ENCODE assay signal across 12 mouse cellular contexts in genomic region chr7:126288571-126289091, GRCm38 (mm10). TPM values are rescaled to one million over a fixed set of nuclear protein-coding genes. Genes with fewer than 3 reads are reported as not detected.
DNase-seq lines count a peak whose midpoint lies in the region; ATAC-seq and TF ChIP-seq lines count a peak whose summit lies in the region.
"Had no signal": no experiment of that assay in that cellular context is flagged by ENCODE, and none has a peak within 500 bp of the region (broad histone marks: within the 10 kb centered on the region; RNA-seq: fewer than 3 reads in every experiment).

No protein-coding gene starts in this region.

- H3K9me3 ChIP-seq in CH12.LX (replicated peaks; ENCODE audit: low read length): no peaks in the 10 kb centered on the region
- no peaks in the 10 kb centered on the region for H3K9me3 ChIP-seq in forebrain, embryonic 15.5 days
- H3K9me3 ChIP-seq in midbrain, embryonic 16.5 days (replicated peaks; ENCODE audit: control insufficient read depth, low read length, poor library complexity, severe bottlenecking): no peaks in the 10 kb centered on the region
- H3K9me3 ChIP-seq: limb, embryonic 15.5 days had no signal

- in situ Hi-C loops in CH12.LX (cut with MboI; ENCODE audit: low pct_ligation_motif_present, low pct_unique_long_range_greater_than_20kb, low sequenced_read_pairs): no loop called here

- H3K27ac ChIP-seq in CH12.LX (ENCODE audit: insufficient read depth, low read depth): no peak overlapping the region
- H3K27ac ChIP-seq in forebrain, embryonic 15.5 days (replicated peaks): peak overlapping the region; percentile 74
- H3K27ac ChIP-seq in midbrain, embryonic 16.5 days (ENCODE audit: low read length): no peak overlapping the region; the same call in 1 of the 2 replicates
- H3K27ac ChIP-seq: limb, embryonic 15.5 days had no signal

- H3K36me3 ChIP-seq in CH12.LX (replicated peaks in 1 of 2; ENCODE audit: control insufficient read depth in 1 of 2, insufficient read depth in 1 of 2, low read length in 1 of 2): peaks cover 5 to 17% of the 10 kb centered on the region in 2 experiments
- peaks cover 42% of the 10 kb centered on the region for H3K36me3 ChIP-seq in forebrain, embryonic 15.5 days
- H3K36me3 ChIP-seq in midbrain, embryonic 16.5 days (ENCODE audit: control insufficient read depth, insufficient read depth, low read length): peaks cover 38% of the 10 kb centered on the region

- no peak overlapping the region for H3K4me3 ChIP-seq in CH12.LX (replicated peaks in 1 of 3; ENCODE audit: low read depth in 2 of 3, low read length in 2 of 3, poor library complexity in 1 of 3)
- no peak overlapping the region for H3K4me3 ChIP-seq in forebrain, embryonic 15.5 days
- no peak overlapping the region for H3K4me3 ChIP-seq in midbrain, embryonic 16.5 days (ENCODE audit: low read depth, low read length)
- H3K4me3 ChIP-seq: limb, embryonic 15.5 days; myocyte had no signal

- WGBS in forebrain, embryonic 15.5 days: 57% methylated on average over 13 of the region's 13 CpGs
- 63% methylated on average over 13 of the region's 13 CpGs for WGBS in midbrain, embryonic 16.5 days

- H3K27me3 ChIP-seq in CH12.LX (replicated peaks): no peaks in the 10 kb centered on the region
- H3K27me3 ChIP-seq in forebrain, embryonic 15.5 days: no peaks in the 10 kb centered on the region
- H3K27me3 ChIP-seq in midbrain, embryonic 16.5 days (ENCODE audit: control insufficient read depth, insufficient read depth, low read depth, low read length): no peaks in the 10 kb centered on the region
- H3K27me3 ChIP-seq: limb, embryonic 15.5 days had no signal

- no peak for TF ChIP-seq RAD21 in CH12.LX (IDR thresholded peaks at IDR 0.05; ENCODE audit: low read depth, low read length)

- TF ChIP-seq CTCF in CH12.LX (conservative IDR thresholded peaks at IDR 0.05 in 1 of 2, IDR thresholded peaks at IDR 0.05 in 1 of 2; ENCODE audit: low read depth in 2 of 2, low read length in 2 of 2): no peak

- TF ChIP-seq EP300 in CH12.LX (IDR thresholded peaks at IDR 0.05; ENCODE audit: low read length): peak; percentile 64

- peaks cover 29 to 55% of the 10 kb centered on the region in 2 experiments for H3K4me1 ChIP-seq in CH12.LX (ENCODE audit: control insufficient read depth in 1 of 2, insufficient read depth in 2 of 2)
- peaks cover 64% of the 10 kb centered on the region for H3K4me1 ChIP-seq in forebrain, embryonic 15.5 days
- H3K4me1 ChIP-seq in midbrain, embryonic 16.5 days (ENCODE audit: control insufficient read depth, insufficient read depth, low read length): peaks cover 46% of the 10 kb centered on the region

- TF ChIP-seq POLR2A in CH12.LX (IDR thresholded peaks at IDR 0.05; ENCODE audit: low read depth, low read length): no peak

- H3K4me2 ChIP-seq in CH12.LX (ENCODE audit: insufficient read depth, low read depth, poor library complexity, severe bottlenecking): no peak overlapping the region
- H3K4me2 ChIP-seq in forebrain, embryonic 15.5 days (replicated peaks): peak overlapping the region; percentile 12
- 0 out of 2 replicates have a peak overlapping the region, but pooled peaks have one; percentile 1 for H3K4me2 ChIP-seq in midbrain, embryonic 16.5 days (ENCODE audit: low read length)
- H3K4me2 ChIP-seq: limb, embryonic 15.5 days had no signal

- dilution Hi-C loops in CH12.LX (cut with MboI; ENCODE audit: extremely low pct_ligation_motif_present, extremely low pct_unique_long_range_greater_than_20kb, low sequenced_read_pairs): no loop called here

- peak; percentile 13 for DNase-seq in layer of hippocampus, adult 11-12 months (ENCODE audit: low spot score)
- DNase-seq in layer of hippocampus, postnatal 14 days (ENCODE audit: low spot score in 2 of 2): no peak
- no peak for DNase-seq in CH12.LX (ENCODE audit: extremely low read depth)
- DNase-seq in kidney, adult 11 months: no peak
- DNase-seq: gastrocnemius, postnatal 10 days; right cerebral cortex, postnatal 14 days; thymus, adult 18-20 months had no signal

- peak; percentile 36 for ATAC-seq in forebrain, embryonic 15.5 days (replicated peaks)
- no peak for ATAC-seq in midbrain, embryonic 16.5 days
- ATAC-seq in megakaryocyte-erythroid progenitor cell, adult 5-6 weeks (replicated peaks; ENCODE audit: low FRiP score, low TSS enrichment, poor library complexity, severe bottlenecking): no peak

- no peaks in the 10 kb centered on the region for H3K79me2 ChIP-seq in CH12.LX (replicated peaks; ENCODE audit: control insufficient read depth, extremely low read depth, insufficient read depth, poor library complexity, severe bottlenecking)

- no peak overlapping the region for H3K9ac ChIP-seq in CH12.LX (ENCODE audit: insufficient read depth, low read depth)
- H3K9ac ChIP-seq in forebrain, embryonic 15.5 days (replicated peaks): 0 out of 2 replicates have a peak overlapping the region, but pooled peaks have one; percentile 2
- H3K9ac ChIP-seq in midbrain, embryonic 16.5 days (ENCODE audit: low read depth, low read length): 0 out of 2 replicates have a peak overlapping the region, but pooled peaks have one; percentile 35
- H3K9ac ChIP-seq: limb, embryonic 15.5 days had no signal

TF ChIP-seq in CH12.LX, 34 proteins besides CTCF, POLR2A, EP300 and RAD21:
- TF ChIP-seq IRF4 (IDR thresholded peaks at IDR 0.05; ENCODE audit: low read depth, low read length): peak; percentile 72; the same call in 1 of the 2 replicates
- TF ChIP-seq TCF12 (IDR thresholded peaks at IDR 0.05; ENCODE audit: low read depth, low read length): no peak
- TF ChIP-seq RCOR1 (conservative IDR thresholded peaks at IDR 0.05; ENCODE audit: low read depth, low read length): no peak

RNA-seq across cellular contexts. Expression of gene Sbk1, which starts 16.2 kb away (rescaled TPM):
- 100 to 1,000 TPM; 137 to 140 TPM for total RNA-seq in layer of hippocampus, postnatal 14 days (2021)
- total RNA-seq in CH12.LX (2012; rRNA removed) (4.5 and 4.7 TPM in 2 replicates), CH12.LX (2014; rRNA removed) (1.6 and 2.1 TPM in 2 replicates)
- 3.4 and 4.2 TPM in 2 replicates for polyA plus RNA-seq in CH12.LX (2012; ENCODE audit: insufficient read length, low read depth)
- 336 and 348 TPM in 2 replicates for polyA plus RNA-seq in forebrain, embryonic 15.5 days (2015; fragmentation: Nextera tagmentation; extraction: Ambion mirVana)
- polyA plus RNA-seq in midbrain, embryonic 16.5 days (2015; fragmentation: Nextera tagmentation; extraction: Ambion mirVana): 233 and 251 TPM in 2 replicates
- total RNA-seq in megakaryocyte-erythroid progenitor cell, adult 5-6 weeks (2014; fragmentation: Nextera tagmentation): 6.6 and 7.0 TPM in 2 replicates
- 2.9 and 5.2 TPM in 2 replicates for total RNA-seq in megakaryocyte-erythroid progenitor cell, adult 5-6 weeks (2017)

Comparison
In these comparisons a context has a peak if more than half of its experiments do, and no peak if none do; other contexts are left out.
1. RNA of gene Sbk1, which starts 16.2 kb away (total RNA-seq): 137 to 140 TPM in layer of hippocampus, postnatal 14 days; 2.9 to 7.0 TPM in megakaryocyte-erythroid progenitor cell, adult 5-6 weeks and 1.6 to 4.7 TPM in CH12.LX; every median in the first group is over 10 times any median in the second.